Mouse (Mus musculus) liver (tissue): ENCODE measurements around the gene Ifi205.
"Not testable (repeated sequence)": the region's sequence is repeated elsewhere in the genome, so short reads cannot be mapped to it uniquely, and the experiment has no call there.

Experiments
- DNase-seq: peaks from one replicate; pipeline ENCODE4 v3.0.0-alpha.2; 2020; ENCODE audit warnings: mixed read lengths

Gene Ifi205

DNA sequence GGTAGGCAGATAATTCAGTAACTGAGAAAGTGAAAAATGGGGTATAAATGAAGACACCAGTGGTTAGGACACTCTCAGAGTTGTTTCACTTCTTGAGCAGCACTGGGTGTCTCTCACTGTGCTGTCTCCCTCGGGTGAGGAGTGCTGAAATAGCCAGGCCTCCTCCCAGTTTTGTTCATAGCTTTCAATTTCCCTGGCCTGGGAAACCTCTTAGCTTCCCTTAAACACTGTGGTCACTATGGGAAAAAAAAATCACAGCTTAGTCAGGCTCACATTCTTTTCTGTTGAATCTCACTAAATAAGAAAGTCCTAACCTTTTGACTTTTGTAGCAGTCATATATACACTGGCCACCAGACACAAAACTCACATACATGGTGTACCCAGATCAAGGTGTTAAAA is at the start of gene Ifi205:
Gene Ifi205, minus strand, starts transcription at position 113 of the 400 bp plus-strand sequence.
- no peak for DNase-seq

DNA sequence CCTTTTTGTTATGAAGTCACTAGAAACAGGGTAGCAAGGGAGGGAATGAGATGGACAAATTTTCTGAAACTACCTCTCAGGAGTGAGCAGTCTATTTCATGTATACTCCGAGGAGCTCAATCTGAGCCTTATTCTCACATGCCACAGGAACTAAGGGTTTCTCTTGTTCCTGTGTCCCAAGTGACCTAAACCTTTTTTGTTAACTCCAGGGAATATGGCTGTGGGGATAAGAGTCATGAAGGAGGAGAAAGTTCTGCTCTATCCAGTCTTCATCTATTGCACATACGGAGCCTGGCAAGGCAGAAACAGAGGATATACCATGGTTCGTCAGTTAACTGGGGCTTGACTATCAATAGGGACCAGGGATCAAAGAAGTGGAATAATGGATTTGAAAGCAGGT is 34.7 kb upstream of the Ifi205 start, which contains the start of gene Olfr430:
Gene Olfr430, plus strand, starts transcription at position 301 of the 400 bp plus-strand sequence.
- DNase-seq, result no peak

DNA sequence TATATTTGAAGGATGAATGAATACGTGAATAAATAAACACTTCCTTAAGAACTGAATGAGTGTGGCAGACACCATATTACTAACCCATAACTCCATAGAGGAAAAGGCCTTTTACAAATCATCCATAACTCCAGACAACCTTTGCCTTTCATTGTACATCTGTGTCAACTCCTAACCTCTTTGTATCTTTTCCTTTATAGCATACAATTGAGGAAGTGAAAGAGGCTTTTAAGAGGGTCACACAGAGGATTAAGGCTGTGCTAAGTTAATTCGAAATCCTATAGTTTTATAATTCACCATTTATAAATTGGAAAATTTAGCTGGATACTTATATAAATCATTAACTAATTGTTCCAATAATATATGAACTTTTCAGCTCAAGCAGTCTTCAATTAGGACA is 23.6 kb upstream of the Ifi205 start:
- DNase-seq, result no peak

DNA sequence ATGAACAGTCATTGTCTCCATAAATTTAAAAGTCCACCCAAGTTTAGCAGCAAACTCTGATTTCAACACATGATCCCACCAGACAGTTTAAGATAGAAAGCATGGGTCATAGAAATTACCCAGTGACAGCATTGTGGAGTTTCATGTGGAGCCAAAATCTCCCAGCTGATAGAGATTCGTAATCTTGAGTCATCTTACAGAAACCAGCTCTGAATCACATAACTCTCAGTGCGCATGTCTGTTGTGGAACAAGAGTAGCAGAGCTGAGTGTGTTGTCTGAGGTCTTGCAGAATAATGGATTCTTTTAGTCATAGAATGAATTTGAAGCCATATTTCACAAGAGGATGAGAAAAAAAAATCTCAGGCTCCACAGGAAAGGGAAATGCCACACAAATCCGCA is 21.4 kb upstream of the Ifi205 start:
- DNase-seq, result no peak

DNA sequence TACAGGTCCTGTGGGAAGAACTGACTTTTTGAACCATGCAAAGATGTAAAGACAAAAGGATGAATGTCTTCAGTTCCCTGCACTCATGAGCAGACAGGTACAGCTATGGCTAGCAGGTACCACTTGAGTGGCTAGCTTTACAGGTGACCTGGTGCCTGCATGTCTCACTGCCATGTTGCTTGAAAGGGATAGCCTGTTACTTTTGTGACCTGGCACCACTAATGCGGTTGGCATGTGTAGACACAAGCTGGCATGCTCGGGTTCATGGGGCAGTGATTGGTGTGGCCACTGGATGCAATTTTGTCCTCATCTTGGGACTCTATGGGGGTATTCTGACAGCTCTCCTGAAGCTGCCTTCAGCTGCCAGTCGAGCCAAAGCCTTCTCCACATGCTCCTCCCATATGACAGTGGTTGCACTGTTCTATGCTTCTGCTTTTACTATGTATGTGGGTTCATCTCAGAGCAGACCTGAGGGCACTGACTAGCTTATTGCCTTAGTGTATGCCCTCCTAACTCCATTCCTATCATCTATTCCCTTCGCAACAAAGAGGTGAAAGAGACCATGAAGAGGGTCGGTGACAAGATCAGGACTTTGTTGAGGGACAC is 20.4 kb upstream of the Ifi205 start:
- DNase-seq, result no peak

DNA sequence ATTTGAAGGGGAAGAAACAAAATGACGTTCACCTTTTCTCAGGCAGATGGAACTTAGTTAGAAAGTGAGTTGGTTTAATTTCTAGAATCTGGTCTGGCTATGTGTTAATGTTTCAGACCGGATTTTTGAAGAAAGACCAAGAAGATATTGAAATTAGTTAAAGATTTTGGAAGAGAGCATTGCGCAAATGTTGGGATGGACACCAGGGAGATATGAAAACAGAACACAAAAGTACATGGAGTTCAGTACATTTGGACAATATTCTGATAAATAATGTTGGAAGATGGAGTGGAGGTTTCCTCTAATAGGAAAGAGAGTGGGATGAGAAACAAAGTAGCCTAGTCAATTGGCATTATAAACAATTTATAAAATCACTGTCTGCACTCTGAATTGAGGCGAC is 19.9 kb upstream of the Ifi205 start:
- no peak for DNase-seq

DNA sequence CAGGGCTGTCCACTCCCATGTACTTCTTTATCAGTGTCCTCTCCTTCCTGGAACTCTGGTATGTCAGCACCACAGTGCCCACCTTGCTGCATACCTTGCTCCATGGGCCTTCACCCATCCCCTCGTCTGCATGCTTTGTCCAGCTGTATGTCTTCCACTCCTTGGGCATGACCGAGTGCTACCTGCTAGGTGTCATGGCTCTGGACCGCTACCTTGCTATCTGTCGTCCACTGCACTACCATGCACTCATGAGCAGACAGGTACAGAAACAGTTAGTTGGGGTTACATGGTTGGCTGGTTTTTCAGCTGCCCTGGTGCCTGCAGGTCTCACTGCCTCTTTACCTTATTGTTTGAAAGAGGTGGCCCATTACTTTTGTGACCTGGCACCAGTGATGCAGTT is 18.9 kb upstream of the Ifi205 start:
- DNase-seq, result no peak

DNA sequence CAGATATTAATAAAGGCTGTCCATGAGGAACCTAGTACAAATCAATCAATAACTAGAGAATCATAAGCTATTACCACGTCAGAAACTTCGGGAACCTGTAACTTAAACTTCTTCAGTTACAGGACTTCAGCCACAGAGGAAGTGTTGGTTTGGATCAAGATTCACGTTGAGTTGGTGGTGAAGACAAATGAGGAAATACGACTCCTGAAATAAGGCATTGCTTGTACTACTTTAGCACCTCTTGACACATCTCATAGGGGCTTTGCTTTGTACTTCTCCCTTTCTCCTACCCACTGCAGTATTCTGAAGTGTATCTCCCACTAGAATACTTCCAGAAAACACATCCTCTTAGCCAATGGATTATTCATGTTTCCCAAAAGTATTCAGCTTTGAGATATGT is 17.7 kb upstream of the Ifi205 start:
- not testable (repeated sequence) for DNase-seq

DNA sequence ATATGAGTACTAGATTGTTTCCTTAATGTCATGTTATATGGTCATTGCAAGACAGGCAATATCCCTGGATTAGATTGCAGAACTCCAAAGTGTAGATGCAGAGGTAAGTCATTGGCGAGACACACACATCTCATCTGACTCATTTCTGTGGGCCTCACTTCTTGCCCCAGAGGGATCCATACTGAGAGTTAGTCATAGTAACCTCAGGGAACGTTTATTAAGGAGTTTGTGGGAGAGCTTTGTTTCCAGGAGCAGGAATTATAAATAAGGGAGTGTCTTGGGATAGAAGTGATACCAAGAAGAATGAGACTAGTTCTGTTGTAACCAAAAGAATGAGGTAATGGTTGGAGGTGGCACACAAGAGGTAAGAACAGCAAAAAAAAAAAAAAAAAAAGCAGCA is 17.3 kb upstream of the Ifi205 start, which contains the start of gene Olfr432:
Gene Olfr432, plus strand, starts transcription at position 313 of the 400 bp plus-strand sequence.
- no peak for DNase-seq

DNA sequence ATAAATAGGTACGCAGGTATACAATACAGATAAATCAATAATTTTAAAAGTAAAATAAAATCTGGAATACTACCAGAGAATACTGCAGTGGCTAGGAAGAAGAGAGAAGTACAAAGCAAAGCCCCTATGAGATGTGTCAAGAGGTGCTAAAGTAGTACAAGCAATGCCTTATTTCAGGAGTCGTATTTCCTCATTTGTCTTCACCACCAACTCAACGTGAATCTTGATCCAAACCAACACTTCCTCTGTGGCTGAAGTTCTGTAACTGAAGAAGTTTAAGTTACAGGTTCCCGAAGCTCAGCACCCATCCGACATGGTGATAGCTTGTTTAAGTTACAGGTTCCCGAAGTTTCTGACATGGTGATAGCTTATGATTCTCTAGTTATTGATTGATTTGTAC is 16.6 kb upstream of the Ifi205 start:
- not testable (repeated sequence) for DNase-seq

DNA sequence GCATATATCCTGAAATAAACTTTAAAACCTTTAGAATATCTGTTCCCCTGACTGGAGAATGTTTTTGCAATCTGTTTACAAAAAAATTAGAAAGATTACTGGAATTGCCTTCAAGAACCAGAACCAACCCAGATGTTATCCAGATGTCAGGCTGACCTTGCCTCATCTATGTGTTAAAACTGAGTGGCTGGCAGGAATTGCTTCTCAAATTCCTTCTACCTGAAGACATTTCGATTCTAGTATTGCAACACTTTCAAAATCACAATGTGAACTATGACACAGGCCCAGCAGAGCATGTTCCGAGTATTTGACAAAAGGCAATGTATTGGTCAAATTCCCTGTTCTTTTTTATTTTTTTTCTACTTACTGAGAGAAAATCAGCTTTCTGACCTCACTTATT is 12.8 kb upstream of the Ifi205 start:
- no peak for DNase-seq

DNA sequence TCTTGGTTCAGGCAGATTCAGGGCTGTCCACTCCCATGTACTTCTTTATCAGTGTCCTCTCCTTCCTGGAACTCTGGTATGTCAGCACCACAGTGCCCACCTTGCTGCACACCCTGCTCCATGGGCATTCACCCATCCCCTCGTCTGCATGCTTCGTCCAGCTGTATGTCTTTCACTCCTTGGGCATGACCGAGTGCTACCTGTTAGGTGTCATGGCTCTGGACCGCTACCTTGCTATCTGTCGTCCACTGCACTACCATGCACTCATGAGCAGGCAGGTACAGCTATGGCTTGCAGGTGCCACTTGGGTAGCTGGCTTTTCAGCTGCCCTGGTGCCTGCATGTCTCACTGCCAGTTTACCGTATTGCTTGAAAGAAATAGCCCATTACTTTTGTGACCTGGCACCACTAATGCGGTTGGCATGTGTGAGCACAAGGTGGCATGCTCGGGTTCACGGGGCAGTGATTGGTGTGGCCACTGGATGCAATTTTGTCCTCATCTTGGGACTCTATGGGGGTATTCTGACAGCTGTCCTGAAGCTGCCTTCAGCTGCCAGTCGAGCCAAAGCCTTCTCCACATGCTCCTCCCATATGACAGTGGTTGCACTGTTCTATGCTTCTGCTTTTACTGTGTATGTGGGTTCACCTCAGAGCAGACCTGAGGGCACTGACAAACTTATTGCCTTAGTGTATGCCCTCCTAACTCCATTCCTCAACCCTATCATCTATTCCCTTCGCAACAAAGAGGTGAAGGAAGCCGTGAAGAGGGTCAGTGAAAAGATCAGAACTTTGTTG is 10.7 kb upstream of the Ifi205 start:
- DNase-seq, result not testable (repeated sequence)

DNA sequence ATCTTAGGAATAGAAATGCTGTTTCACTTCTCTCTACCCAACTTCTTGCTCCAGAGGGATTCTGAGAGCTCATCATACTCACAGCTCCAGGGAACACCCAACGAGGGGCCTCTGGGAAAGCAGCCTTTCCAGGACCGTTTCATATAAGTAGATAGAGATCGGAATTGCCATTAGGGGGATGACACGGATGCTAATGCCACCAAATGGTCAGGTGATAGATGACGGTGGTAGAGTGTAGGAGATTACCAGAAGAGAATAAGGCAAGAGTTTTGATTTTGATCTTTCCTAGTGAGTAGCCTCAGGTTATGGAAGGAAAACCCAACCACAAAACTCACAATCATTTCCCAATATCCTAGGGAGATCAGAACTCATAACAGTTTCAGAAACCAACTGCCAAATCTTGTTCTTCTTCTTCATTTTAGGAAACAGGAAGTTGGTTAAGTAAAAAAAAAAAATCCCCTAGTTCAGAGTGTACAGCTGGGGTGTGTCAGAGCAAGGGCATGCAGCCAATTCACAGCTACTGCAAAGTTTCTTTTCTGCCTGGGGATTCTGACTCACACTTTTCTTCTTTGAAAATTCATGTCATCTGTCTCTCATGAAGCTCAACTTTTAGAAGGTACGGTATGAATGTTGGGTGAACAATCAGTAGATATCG is 9.0 kb upstream of the Ifi205 start, which contains the start of gene Olfr433:
Gene Olfr433, plus strand, starts transcription at position 183 of the 655 bp plus-strand sequence.
- no peak for DNase-seq

DNA sequence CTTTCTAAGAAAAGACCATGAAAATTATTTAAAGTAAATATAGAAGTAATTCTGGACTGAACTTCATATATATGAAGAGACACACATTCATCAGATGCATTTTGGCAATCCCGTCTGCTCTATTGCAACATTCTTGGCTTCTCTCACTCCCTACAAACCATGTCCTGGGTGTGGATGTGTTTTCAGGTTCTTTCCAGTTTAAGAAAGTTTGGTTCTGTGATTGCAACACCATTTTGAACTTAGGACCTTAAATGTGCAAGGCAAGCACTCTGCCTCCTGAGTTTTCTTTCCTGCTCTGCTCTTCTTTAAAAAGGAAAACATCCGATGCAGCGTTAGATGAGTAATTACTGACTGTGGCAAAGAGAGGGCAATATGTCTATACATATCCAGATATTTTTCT is 6.9 kb upstream of the Ifi205 start:
- DNase-seq, result no peak

DNA sequence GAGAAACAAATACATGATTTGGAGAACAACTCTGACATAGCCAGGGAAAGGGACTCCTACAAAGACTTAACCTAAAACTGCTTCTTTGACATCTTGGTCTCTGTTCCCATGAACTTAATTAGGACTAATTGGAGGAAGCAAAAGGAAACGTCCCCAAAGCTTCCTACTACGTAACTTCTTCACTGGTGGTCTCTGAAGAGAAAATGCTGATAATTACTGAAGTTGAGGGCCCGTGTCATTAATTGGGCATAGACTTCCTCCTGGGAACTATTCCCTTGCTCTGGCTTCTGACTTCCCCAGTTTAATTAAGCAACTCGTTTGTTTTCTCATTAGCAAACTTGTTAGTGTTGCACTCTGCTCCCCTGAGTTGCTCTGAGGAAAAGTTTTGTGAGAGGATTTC is 4.2 kb upstream of the Ifi205 start:
- DNase-seq, result no peak

DNA sequence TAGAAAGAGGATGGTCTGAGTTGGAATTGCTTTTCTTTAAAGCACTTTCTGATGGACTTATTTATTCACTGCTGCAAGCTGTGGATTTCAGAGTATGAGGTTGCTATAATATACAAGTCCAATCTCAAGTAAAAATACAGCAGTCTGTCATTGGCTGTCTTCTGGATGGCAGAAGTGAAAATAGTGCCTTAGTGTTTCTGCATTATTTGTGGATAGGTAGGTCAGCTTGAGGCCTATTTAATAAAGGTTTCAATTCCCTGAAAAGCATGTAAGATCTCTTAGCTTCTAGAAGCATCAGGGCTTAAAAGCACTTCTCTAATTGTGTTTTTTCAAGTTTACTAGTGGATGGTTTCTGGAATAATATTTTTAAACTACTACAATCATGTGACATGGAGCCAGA is 24.6 kb downstream of the Ifi205 start:
- DNase-seq, result not testable (repeated sequence)

DNA sequence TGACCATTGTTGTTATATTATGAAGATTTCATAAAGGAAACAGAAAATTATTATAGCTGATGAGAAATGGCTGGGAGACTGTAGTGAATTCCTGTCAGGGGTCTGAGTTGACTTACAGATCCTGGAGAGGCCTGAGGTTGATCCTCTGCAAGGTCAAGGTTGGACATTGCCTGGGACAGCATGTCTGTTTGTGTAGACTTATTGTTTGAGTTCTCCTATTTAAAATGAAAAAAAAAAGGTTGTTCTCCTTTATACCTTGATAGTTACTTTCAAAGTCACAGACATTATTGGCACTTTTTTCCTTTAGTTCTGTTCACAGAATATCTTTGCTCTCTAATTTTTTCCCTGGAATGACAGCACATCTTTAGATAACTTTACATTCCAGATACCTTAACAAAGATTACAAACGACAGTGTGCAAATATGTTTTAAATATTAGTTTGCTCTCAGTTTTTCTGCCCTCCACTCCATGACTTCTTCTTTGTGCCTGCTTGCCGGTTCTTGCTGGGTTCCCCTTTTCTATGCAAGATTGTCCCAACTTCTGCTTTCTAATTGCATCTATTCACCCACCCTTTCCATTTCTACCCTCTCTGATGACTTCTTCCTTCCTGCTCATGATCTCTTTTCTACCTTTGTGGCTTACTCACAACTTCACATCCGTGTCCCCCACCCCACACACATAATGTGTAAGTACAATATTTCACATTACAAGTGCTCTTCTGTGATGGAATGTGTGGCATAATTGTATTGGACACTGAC is 27.1 kb downstream of the Ifi205 start:
- DNase-seq, result not testable (repeated sequence)

DNA sequence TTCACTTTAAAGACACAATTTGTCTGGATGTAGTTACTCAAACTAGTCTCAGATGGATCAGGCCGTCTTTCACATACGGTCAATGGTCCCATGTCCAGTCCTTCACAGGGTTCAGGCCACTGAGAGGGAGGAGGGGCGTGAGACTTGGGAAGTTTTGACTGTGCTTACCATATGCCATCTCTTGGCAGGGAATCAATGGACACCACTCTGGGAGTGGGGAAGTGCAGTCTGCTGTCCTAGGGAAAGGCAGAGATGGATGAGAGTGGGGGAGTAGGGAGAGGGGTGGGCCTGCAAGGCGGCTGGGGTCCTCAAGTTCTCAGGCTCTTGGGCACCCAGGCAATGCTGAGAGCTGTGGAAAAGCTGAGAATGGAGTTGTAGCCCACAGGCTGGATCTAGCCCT is 36.6 kb downstream of the Ifi205 start:
- DNase-seq, result no peak

DNA sequence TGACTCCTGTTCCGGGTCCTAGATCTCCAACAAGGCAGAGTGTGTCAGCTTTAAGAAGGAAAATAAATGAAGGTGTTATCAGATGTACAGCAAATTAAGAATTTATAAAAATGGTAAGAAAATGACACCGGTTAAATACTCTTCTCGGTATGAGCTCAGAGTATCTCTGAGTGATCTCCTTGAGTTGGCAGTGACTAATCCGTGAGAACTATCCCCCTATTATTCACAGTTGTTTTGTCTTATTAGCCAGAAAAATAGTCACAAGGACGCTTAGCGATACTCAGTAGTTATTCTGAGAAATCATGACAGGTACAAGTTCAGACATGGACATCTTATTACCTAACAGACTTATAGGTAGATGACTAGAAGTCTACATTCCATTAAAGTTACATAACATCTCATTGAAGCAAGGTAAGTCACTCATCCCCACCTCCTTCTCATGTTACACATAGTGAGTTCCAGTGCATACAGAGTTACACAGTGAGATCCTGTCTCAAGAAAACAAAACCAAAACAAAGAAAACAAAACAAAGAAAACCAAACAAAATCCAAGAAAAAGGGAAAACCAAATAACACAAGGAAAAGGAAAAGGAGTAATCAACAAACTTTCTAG is 48.8 kb downstream of the Ifi205 start, which contains the start of gene Ifi202b:
Gene Ifi202b, minus strand, starts transcription at position 51 of the 612 bp plus-strand sequence.
- not testable (repeated sequence) for DNase-seq

DNA sequence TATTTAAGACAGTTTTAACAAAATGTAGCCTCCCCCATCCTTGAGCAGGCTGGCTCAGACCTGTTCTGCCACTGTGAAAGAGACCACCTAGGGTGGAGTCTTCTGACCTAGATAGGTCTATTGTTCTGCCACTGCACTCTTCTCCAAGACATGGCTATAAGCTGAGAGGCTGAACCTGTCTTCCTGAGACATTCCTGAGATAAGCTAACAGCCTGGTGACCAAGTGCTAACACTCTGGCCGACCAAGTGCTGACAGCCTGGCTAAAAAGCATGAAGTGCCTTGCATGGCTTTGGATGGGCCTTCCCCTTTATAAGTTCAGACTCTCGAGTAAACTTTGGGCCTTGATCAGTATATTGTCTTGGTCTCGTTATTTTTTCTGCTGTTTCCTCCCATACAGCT is 50.6 kb downstream of the Ifi205 start:
- DNase-seq, result not testable (repeated sequence)

DNA sequence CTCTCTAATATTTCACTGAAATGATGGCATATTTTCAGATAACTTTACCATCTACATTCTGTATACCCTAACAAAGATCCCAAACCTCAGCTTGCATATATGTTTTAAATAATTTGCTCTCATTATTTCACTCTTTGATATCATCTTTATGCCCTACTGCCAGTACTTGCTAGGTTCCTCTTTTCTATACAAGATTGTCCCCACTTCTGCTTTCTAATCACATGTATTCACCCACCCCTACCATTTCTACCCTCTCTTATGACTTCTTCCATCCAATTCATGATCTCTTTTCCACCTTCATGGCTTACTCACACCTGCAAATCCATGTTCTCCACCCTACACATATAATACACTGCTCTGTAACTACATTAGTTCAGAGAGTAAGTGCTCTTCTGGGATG is 54.0 kb downstream of the Ifi205 start:
- no peak for DNase-seq

DNA sequence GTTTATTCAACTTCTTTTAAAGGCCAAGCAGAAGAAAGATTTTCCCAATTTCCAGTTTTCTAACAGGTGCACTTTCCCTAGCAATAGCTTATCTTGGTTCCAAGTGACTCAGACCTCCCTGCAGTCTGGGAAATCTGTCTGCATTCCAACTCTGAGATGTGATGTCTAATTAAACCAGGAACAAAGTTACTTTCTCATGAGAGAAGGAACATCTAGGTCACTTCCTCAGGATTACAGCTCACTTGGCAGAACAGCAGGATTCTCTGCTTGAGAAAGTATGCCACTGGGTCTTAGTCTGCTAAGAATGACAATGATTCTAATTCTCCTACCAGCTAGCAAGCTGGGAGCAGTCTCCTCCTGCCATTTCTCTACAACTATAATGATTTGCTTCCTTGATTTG is 58.5 kb downstream of the Ifi205 start:
- DNase-seq, result no peak
